Mouse (Mus musculus) central nervous system, embryonic 14 days (tissue): ENCODE data around the gene Apol11b. TPM values are rescaled to one million over a fixed set of nuclear protein-coding genes. Genes with fewer than 3 reads are reported as not detected.

Experiments
- polyA plus RNA-seq: library from polyadenylated mRNA; depleted of rRNA; stranded (reverse); fragments of >200 nt; gene quantifications from 2 replicates; pipeline ENCODE4 v1.2.3, GENCODE M21; 2012; rRNA removed

Apol11b gene
- not detected in 2 replicates for polyA plus RNA-seq

GRCm38 (mm10) chr15:77643176-77643575, at the start of gene Apol11b:
Apol11b (minus strand) TSS chr15:77643286.

GRCm38 (mm10) chr15:77598958-77599357, 44.1 kb downstream of the Apol11b start, which contains the start of gene Gm36245:
Gm36245 (plus strand) TSS chr15:77599258.

GRCm38 (mm10) chr15:77595961-77596360, 47.1 kb downstream of the Apol11b start, which contains the start of gene Apol10b:
Apol10b (minus strand) TSS chr15:77596125.

Other genes with a start within 250 kb of the Apol11b start
- gene Apol7a, start 244.2 kb downstream of the Apol11b start, polyA plus RNA-seq = 0.25 TPM in 1 of 2 replicates, not detected in the other
- gene Apol9a, start 232.2 kb downstream of the Apol11b start, polyA plus RNA-seq = 0.10 TPM in 2 replicates
- 0.04 TPM in 1 of 2 replicates, not detected in the other for gene Apol7b, start 195.8 kb downstream of the Apol11b start, polyA plus RNA-seq
- not detected in 2 replicates for gene Apol10a, start 166.2 kb downstream of the Apol11b start, polyA plus RNA-seq
- not detected in 2 replicates for gene Apol11a, start 135.0 kb downstream of the Apol11b start, polyA plus RNA-seq
- gene Apol7c, start 110.0 kb downstream of the Apol11b start, polyA plus RNA-seq = 0.04 and 0.06 TPM in 2 replicates
- not detected in 2 replicates for gene 1700025B11Rik, start 81.4 kb downstream of the Apol11b start, polyA plus RNA-seq
- 0.09 and 0.13 TPM in 2 replicates for gene Apol10b, start 47.2 kb downstream of the Apol11b start, polyA plus RNA-seq
- gene Gm36245, start 44.0 kb downstream of the Apol11b start, polyA plus RNA-seq = not detected in 2 replicates
- 0.05 TPM in 1 of 2 replicates, not detected in the other for gene Apol7e, start 55.6 kb upstream of the Apol11b start, polyA plus RNA-seq
- 0.12 and 0.20 TPM in 2 replicates for gene Apol9b, start 85.8 kb upstream of the Apol11b start, polyA plus RNA-seq
- 0.16 and 0.88 TPM in 2 replicates for gene Apol8, start 113.7 kb upstream of the Apol11b start, polyA plus RNA-seq
- gene Myh9, start 198.9 kb upstream of the Apol11b start, polyA plus RNA-seq = 23.7 and 29.9 TPM in 2 replicates